Mouse (Mus musculus) kidney, adult 18-20 months (tissue): ENCODE results near the gene Pdss2.

Experiments used
- DNase-seq: peaks from one replicate; pipeline ENCODE4 v3.0.0; 2021

Gene Pdss2

DNA sequence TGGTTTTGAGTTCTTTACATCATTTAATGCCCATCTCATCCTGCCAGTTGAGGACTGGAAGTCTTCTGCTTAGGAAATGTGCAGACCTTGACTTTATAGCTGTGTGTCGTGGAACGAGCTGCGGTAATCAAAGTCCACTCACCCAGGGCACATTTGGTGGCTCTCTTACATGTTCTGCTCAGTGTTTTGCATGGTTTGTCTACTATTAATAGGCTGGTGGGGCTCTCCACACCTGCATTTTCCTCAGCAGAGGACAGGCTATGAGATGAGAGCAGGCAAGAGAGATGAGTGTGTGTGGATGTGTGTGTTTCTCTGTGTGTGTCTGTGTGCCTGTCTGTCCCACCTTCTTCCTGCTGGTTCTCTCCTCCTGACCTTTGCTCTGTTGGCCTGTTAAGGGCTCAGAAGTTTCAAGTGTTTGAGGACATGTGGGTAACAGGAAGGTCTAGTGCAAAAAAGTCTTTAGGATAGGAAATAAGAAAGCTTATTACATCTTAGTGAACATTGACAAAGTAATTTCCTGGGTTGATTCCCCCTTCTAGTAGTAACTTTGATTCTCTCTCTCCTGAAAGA lies 266.2 kb downstream of the Pdss2 start:
- DNase-seq, result peak; percentile 32

DNA sequence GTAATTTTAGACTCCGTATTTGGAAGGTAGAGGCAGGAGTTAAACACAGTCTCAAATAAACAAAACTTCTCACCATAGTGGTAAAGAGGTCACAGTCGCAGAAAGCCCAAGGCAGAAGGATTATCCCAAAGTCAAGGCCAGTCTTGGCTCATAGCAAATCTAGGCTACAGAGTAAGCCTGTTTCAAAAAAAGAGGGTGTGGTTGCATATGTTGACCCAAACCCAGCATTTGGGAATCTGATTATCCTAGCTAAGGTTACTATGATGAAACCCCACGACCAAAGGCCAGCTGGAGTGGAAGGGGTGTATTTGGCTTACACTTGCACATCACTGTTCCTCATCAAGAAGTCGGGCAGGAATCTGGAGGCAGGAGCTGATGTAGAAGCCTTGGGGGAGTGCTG lies 267.0 kb downstream of the Pdss2 start:
- DNase-seq, result no peak

DNA sequence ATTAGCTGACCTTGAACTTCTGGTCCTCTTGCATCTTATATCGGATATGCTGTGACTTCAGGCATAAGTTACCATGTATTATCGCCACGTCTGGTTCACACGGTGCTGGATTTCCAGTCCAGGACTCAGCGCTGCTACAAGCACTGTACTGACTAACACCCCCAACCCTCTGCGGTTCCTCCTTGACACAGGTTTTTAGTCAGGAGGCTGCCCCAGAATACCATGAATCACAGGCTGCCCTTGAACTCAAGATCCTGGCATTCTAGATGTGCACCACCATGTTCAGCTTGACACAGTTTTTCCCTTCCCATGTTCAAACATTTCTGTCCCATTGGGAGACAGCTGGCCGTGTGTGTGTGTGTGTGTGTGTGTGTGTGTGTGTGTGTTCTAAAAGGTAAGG lies 267.9 kb downstream of the Pdss2 start:
- DNase-seq, result no peak

DNA sequence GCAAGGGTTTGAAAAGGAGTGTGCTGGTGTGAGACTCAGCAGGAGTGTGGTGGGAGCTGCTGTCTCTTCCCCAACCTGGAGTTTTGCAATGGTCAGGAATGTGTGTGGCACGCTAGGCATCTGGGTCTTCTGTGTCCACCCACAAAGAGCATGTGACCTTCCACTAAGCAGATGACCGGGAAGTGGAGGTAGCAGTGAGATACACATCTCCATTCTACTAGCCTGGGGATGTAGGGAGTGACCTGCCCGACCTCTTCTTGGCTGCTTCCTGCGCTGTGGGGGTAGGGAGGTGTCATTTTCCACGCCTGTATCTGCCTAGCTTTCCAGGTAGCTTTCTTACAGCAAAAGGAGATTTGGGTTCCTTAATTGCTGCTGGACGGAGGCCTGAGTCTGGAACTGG lies 268.3 kb downstream of the Pdss2 start:
- peak; percentile 63 for DNase-seq

DNA sequence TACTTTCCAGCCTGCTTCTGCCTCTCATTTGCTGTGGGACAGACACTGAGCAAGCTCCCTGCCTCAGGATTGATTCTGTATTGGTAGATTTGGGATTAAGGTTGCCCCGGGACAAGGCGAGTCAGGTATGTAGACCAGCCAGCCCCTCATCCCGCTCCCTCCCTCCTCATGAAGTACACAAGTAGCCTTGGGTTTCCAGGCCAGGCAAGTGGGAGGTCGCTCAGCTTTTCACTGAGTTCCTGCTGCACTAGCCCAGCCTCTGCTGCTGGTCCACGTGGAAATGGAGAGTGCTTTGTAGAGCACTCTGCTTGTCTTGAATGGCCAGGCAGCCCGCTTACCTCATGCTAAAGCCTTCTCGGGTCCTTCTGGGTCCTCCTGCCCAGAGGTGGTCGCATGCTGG lies 268.7 kb downstream of the Pdss2 start:
- DNase-seq, result peak; percentile 33

DNA sequence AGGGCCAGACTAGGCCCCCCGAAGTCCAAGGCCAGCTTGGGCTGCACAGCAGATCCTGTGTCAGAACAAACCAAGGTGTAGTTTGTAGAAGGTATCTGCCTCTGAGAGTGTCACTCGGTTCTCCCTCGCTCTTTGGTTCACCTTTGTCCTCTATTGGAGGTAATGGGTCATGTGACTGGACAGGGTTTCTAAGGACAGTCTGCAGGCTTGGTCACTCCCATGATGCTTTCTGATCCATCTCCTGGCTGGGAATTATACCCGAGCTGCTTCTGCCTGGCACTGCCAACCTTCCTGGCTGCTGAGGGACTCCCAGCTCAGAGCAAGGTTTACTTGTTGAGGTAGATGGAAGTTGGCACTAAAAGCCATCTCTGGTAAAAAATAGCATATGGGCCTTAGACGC lies 269.6 kb downstream of the Pdss2 start:
- peak; percentile 57 for DNase-seq

DNA sequence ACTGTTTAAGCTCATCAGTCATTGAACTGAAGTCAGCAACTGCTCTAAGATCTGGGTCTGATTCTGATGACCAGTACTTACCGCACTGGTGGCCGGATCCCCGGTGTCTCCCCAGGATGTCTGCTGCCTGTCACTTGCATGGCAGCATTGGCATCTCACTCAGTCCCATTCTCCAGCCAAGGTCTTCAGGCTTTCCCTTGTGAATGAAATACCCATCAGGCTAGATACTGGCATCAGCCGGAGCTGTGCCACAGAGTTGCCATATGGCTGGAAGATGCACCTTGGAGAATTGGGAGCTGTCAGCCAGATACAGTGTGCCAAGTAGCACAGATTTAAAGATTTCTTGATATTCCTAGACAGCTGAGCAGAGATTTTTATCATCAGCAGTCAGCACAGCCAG lies 281.3 kb downstream of the Pdss2 start:
- no peak for DNase-seq

DNA sequence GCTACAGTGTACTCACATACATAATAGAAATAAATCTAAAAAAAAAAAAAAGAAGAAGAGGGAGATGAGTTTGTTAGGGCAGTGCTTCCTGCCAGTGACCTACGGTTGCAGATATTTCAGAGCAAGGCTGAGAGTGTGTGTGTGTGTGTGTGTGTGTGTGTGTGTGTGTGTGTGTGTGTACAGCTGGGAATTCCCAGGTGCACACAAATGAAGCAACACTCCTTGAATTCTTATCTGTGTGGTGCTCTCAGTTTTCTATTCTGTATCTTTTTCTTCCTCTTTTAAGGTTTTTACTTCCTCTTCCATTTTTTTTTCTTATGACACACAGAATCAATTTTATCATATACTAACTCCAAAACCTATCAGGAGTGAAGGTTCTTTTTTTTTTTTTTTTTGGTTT lies 283.0 kb downstream of the Pdss2 start:
- no peak for DNase-seq

DNA sequence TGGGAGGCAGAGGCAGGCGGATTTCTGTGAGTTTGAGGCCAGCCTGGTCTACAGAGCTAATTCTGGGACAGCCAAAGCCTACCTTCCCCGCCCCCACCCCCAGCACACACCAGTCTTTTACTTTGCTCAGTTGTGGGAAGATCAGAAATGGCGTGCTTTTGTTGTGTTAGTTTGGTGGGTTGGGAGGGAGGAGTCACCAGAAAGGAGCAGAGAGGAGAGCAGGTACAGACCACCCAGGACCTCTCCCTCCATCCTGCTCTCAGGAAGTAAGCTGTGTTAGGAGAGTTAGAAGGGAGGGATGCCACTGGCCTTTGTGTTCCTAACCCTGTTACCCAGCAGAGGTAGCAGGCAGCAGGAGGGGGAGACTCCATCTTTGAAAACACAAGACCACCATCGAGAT lies 285.8 kb downstream of the Pdss2 start:
- no peak for DNase-seq

DNA sequence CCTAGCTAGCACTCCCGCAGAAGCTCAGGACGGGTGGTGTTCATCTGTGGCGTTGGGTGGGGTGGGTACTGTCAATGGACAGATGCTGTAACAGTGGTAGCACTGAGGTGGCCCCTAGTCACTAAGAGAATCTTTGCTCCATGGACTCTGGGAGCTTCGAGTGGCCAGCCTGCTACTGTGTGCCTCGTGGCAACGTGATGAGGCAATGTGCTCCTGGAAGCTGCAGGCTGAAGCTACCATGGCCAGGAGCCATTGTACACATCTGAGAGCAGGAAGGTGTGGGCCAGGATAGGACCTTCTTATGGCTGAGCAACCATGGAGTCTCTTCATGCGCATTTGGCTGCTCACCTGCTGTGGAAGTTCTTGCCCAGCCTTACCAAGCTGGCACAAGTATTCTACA lies 287.9 kb downstream of the Pdss2 start:
- DNase-seq, result no peak

DNA sequence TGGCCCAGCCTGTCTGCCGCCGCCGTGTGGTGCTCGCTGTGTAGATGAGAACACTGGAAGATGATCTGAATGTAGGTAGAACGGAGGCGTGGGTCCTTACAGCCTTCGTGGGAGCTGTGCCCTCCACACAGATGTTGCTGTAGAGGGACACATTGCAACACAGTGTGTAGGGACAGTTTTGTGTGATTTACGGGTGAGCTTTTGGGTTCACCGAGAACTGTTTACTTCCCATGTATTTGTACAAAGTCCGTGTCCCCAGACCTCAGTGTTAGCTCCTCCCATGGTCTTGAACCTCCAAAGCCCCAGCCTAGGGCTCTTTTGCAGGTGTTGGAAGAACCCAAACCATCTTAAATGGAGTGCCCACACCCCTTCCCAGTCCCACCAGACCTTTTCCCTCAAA lies 291.7 kb downstream of the Pdss2 start:
- no peak for DNase-seq
